Mouse (Mus musculus): ENCODE measurements around the gene Terf2. TPM values are rescaled to one million over a fixed set of nuclear protein-coding genes. Genes with fewer than 3 reads are reported as not detected.

Terf2 gene
- polyA plus RNA-seq, 1 experiment from 2014 or later: 27.4 TPM

GRCm38 (mm10) chr8:107129171-107130025 is 33.1 kb upstream of the Terf2 start:
- Histone ChIP-seq H3K9me3 (replicated peaks) (no peaks in the 10 kb centered on the region), H3K27ac (replicated peaks) (no peak overlapping the region), H3K4me1 (no peaks in the 10 kb centered on the region), H3K27me3 (replicated peaks) (no peaks in the 10 kb centered on the region), H3K36me3 (no peaks in the 10 kb centered on the region), H3K4me3 (replicated peaks) (no peak overlapping the region), H3K9ac (replicated peaks) (no peak overlapping the region), H3K4me2 (no peak overlapping the region)
- 53% methylated on average over 8 of the region's 8 CpGs for WGBS
- ATAC-seq (ENCODE audit: low FRiP score): no peak

- Histone ChIP-seq H3K4me2 (no peak overlapping the region), H3K4me1 (peaks cover 7% of the 10 kb centered on the region; the same call in 1 of the 2 replicates), H3K27me3 (replicated peaks) (no peaks in the 10 kb centered on the region)
These were observed 28.0 kb upstream of the Terf2 start for GRCm38 (mm10) chr8:107124343-107124742.

GRCm38 (mm10) chr8:107123063-107123614 is 26.8 kb upstream of the Terf2 start:
- Histone ChIP-seq H3K27ac (replicated peaks) (no peak overlapping the region), H3K27me3 (replicated peaks) (no peaks in the 10 kb centered on the region), H3K36me3 (no peaks in the 10 kb centered on the region), H3K4me3 (replicated peaks) (no peak overlapping the region), H3K4me1 (peaks cover 7% of the 10 kb centered on the region; the same call in 1 of the 2 replicates), H3K4me2 (no peak overlapping the region), H3K9me3 (replicated peaks) (no peaks in the 10 kb centered on the region), H3K9ac (replicated peaks) (no peak overlapping the region)
- 20% methylated on average over 9 of the region's 9 CpGs for WGBS
- no peak for ATAC-seq (ENCODE audit: low FRiP score)

More at GRCm38 (mm10) chr8:107124343-107124742, 28.0 kb upstream of the Terf2 start:
- H3K36me3 ChIP-seq: no peaks in the 10 kb centered on the region
- H3K4me3 ChIP-seq (replicated peaks): no peak overlapping the region
- H3K9me3 ChIP-seq (replicated peaks): no peaks in the 10 kb centered on the region
- H3K9ac ChIP-seq (replicated peaks): no peak overlapping the region
- 77% methylated on average over 8 of the region's 8 CpGs for WGBS
- no peak for ATAC-seq (ENCODE audit: low FRiP score)
- H3K27ac ChIP-seq (replicated peaks): no peak overlapping the region

- H3K9me3 ChIP-seq (replicated peaks): no peaks in the 10 kb centered on the region
- H3K4me3 ChIP-seq (replicated peaks): no peak overlapping the region
- H3K27ac ChIP-seq (replicated peaks): no peak overlapping the region
- ATAC-seq (ENCODE audit: low FRiP score): no peak
- 88% methylated on average over 7 of the region's 7 CpGs for WGBS
- no peak overlapping the region for H3K9ac ChIP-seq (replicated peaks)
- peaks cover 7% of the 10 kb centered on the region; the same call in 1 of the 2 replicates for H3K4me1 ChIP-seq
- H3K4me2 ChIP-seq: no peak overlapping the region
- H3K27me3 ChIP-seq (replicated peaks): no peaks in the 10 kb centered on the region
- H3K36me3 ChIP-seq: no peaks in the 10 kb centered on the region
These were observed 25.4 kb upstream of the Terf2 start for GRCm38 (mm10) chr8:107121681-107122291.

- Histone ChIP-seq H3K27ac (replicated peaks) (no peak overlapping the region), H3K4me1 (peaks cover 7% of the 10 kb centered on the region; the same call in 1 of the 2 replicates), H3K27me3 (replicated peaks) (no peaks in the 10 kb centered on the region), H3K36me3 (no peaks in the 10 kb centered on the region), H3K9ac (replicated peaks) (no peak overlapping the region), H3K9me3 (replicated peaks) (no peaks in the 10 kb centered on the region), H3K4me3 (replicated peaks) (no peak overlapping the region), H3K4me2 (no peak overlapping the region)
- ATAC-seq (ENCODE audit: low FRiP score): no peak
These were observed 24.5 kb upstream of the Terf2 start for GRCm38 (mm10) chr8:107120806-107121205.

- H3K27ac ChIP-seq (replicated peaks): no peak overlapping the region
- H3K36me3 ChIP-seq: no peaks in the 10 kb centered on the region
- no peak overlapping the region for H3K4me2 ChIP-seq
- ATAC-seq (ENCODE audit: low FRiP score): no peak
- peaks cover 7% of the 10 kb centered on the region; the same call in 1 of the 2 replicates for H3K4me1 ChIP-seq
- no peak overlapping the region for H3K4me3 ChIP-seq (replicated peaks)
- 63% methylated on average over 9 of the region's 9 CpGs for WGBS
- no peak overlapping the region for H3K9ac ChIP-seq (replicated peaks)
- no peaks in the 10 kb centered on the region for H3K27me3 ChIP-seq (replicated peaks)
- H3K9me3 ChIP-seq (replicated peaks): no peaks in the 10 kb centered on the region
These were observed 23.1 kb upstream of the Terf2 start for GRCm38 (mm10) chr8:107119412-107119811.

- 56% methylated on average over 7 of the region's 7 CpGs for WGBS
- Histone ChIP-seq H3K4me3 (replicated peaks) (no peak overlapping the region), H3K4me1 (peaks cover 7% of the 10 kb centered on the region; the same call in 1 of the 2 replicates), H3K27ac (replicated peaks) (no peak overlapping the region), H3K27me3 (replicated peaks) (no peaks in the 10 kb centered on the region), H3K9me3 (replicated peaks) (no peaks in the 10 kb centered on the region), H3K4me2 (no peak overlapping the region), H3K36me3 (no peaks in the 10 kb centered on the region), H3K9ac (replicated peaks) (no peak overlapping the region)
- no peak for ATAC-seq (ENCODE audit: low FRiP score)
These were observed 22.5 kb upstream of the Terf2 start for GRCm38 (mm10) chr8:107118803-107119233.

- 2% methylated on average over 2 of the region's 2 CpGs for whole genome bisulfite sequencing
- H3K4me2 ChIP-seq: no peak overlapping the region
These were observed 20.7 kb upstream of the Terf2 start for GRCm38 (mm10) chr8:107117019-107117418.

GRCm38 (mm10) chr8:107116023-107116422 is 19.7 kb upstream of the Terf2 start:
- Histone ChIP-seq H3K4me3 (replicated peaks) (no peak overlapping the region), H3K4me2 (no peak overlapping the region), H3K27ac (replicated peaks) (no peak overlapping the region), H3K9ac (replicated peaks) (no peak overlapping the region), H3K27me3 (replicated peaks) (no peaks in the 10 kb centered on the region), H3K36me3 (no peaks in the 10 kb centered on the region), H3K4me1 (no peaks in the 10 kb centered on the region), H3K9me3 (replicated peaks) (no peaks in the 10 kb centered on the region)
- no peak for ATAC-seq (ENCODE audit: low FRiP score)
- 13% methylated on average over 11 of the region's 11 CpGs for WGBS

More at GRCm38 (mm10) chr8:107117019-107117418, 20.7 kb upstream of the Terf2 start:
- Histone ChIP-seq H3K27me3 (replicated peaks) (no peaks in the 10 kb centered on the region), H3K4me1 (no peaks in the 10 kb centered on the region), H3K4me3 (replicated peaks) (no peak overlapping the region), H3K27ac (replicated peaks) (no peak overlapping the region), H3K36me3 (no peaks in the 10 kb centered on the region), H3K9me3 (replicated peaks) (no peaks in the 10 kb centered on the region), H3K9ac (replicated peaks) (no peak overlapping the region)
- no peak for ATAC-seq (ENCODE audit: low FRiP score)

GRCm38 (mm10) chr8:107115008-107115320 is 18.6 kb upstream of the Terf2 start:
- H3K9me3 ChIP-seq (replicated peaks): no peaks in the 10 kb centered on the region
- H3K4me3 ChIP-seq (replicated peaks): no peak overlapping the region
- H3K36me3 ChIP-seq: no peaks in the 10 kb centered on the region
- ATAC-seq (ENCODE audit: low FRiP score): no peak
- WGBS: 80% methylated on average over 10 of the region's 10 CpGs
- no peaks in the 10 kb centered on the region for H3K27me3 ChIP-seq (replicated peaks)
- H3K27ac ChIP-seq (replicated peaks): no peak overlapping the region
- H3K4me2 ChIP-seq: no peak overlapping the region
- no peaks in the 10 kb centered on the region for H3K4me1 ChIP-seq
- no peak overlapping the region for H3K9ac ChIP-seq (replicated peaks)

- Histone ChIP-seq H3K4me3 (replicated peaks) (no peak overlapping the region), H3K36me3 (no peaks in the 10 kb centered on the region), H3K27me3 (replicated peaks) (no peaks in the 10 kb centered on the region), H3K4me1 (no peaks in the 10 kb centered on the region), H3K4me2 (no peak overlapping the region; the same call in 1 of the 2 replicates), H3K9ac (replicated peaks) (no peak overlapping the region), H3K27ac (replicated peaks) (no peak overlapping the region), H3K9me3 (replicated peaks) (no peaks in the 10 kb centered on the region)
- WGBS: 57% methylated on average over 19 of the region's 19 CpGs
- ATAC-seq (ENCODE audit: low FRiP score): no peak
These were observed 18.0 kb upstream of the Terf2 start for GRCm38 (mm10) chr8:107114150-107115007.
